Mouse (Mus musculus): Measurements from ENCODE around the gene Lxn.

Gene Lxn

GRCm38 (mm10) chr3:67463450-67464372 lies at the start of gene Lxn:
Gene Lxn (minus strand): TSS chr3:67463926.
- no peak for DNase-seq (ENCODE audit: low read depth, low spot score)

- peak; percentile 82 for DNase-seq (ENCODE audit: low read depth, low spot score)
Observed at GRCm38 (mm10) chr3:67512807-67513206, 49.1 kb upstream of the Lxn start.

GRCm38 (mm10) chr3:67508216-67508892 lies 44.6 kb upstream of the Lxn start:
- DNase-seq (ENCODE audit: low read depth, low spot score) = no peak

- no peak for DNase-seq (ENCODE audit: low read depth, low spot score)
Observed at GRCm38 (mm10) chr3:67505286-67505685, 41.6 kb upstream of the Lxn start.

- DNase-seq (ENCODE audit: low read depth, low spot score) = no peak
Observed at GRCm38 (mm10) chr3:67503878-67504277, 40.2 kb upstream of the Lxn start.

GRCm38 (mm10) chr3:67499406-67499791 lies 35.7 kb upstream of the Lxn start:
- no peak for DNase-seq (ENCODE audit: low read depth, low spot score)

GRCm38 (mm10) chr3:67498773-67499405 lies 35.2 kb upstream of the Lxn start:
- no peak for DNase-seq (ENCODE audit: low read depth, low spot score)

GRCm38 (mm10) chr3:67497998-67498397 lies 34.3 kb upstream of the Lxn start:
- DNase-seq (ENCODE audit: low read depth, low spot score) = peak; percentile 78

GRCm38 (mm10) chr3:67496310-67496709 lies 32.6 kb upstream of the Lxn start:
- no peak for DNase-seq (ENCODE audit: low read depth, low spot score)

GRCm38 (mm10) chr3:67493132-67493531 lies 29.4 kb upstream of the Lxn start:
- DNase-seq (ENCODE audit: low read depth, low spot score) = no peak

GRCm38 (mm10) chr3:67492086-67492869 lies 28.6 kb upstream of the Lxn start:
- DNase-seq (ENCODE audit: low read depth, low spot score) = no peak

- DNase-seq (ENCODE audit: low read depth, low spot score) = no peak
Observed at GRCm38 (mm10) chr3:67490156-67490555, 26.4 kb upstream of the Lxn start.

GRCm38 (mm10) chr3:67485233-67485632 lies 21.5 kb upstream of the Lxn start:
- DNase-seq (ENCODE audit: low read depth, low spot score) = no peak

GRCm38 (mm10) chr3:67482400-67482799 lies 18.7 kb upstream of the Lxn start:
- DNase-seq (ENCODE audit: low read depth, low spot score) = no peak

- DNase-seq (ENCODE audit: low read depth, low spot score) = no peak
Observed at GRCm38 (mm10) chr3:67479806-67480205, 16.1 kb upstream of the Lxn start.

- no peak for DNase-seq (ENCODE audit: low read depth, low spot score)
Observed at GRCm38 (mm10) chr3:67473438-67473837, 9.7 kb upstream of the Lxn start.

- DNase-seq (ENCODE audit: low read depth, low spot score) = peak; percentile 9
Observed at GRCm38 (mm10) chr3:67471408-67472127, 7.8 kb upstream of the Lxn start.

GRCm38 (mm10) chr3:67467281-67467680 lies 3.6 kb upstream of the Lxn start:
- no peak for DNase-seq (ENCODE audit: low read depth, low spot score)

GRCm38 (mm10) chr3:67466576-67466975 lies 2.9 kb upstream of the Lxn start:
- no peak for DNase-seq (ENCODE audit: low read depth, low spot score)

GRCm38 (mm10) chr3:67463001-67463400 lies 725 bp downstream of the Lxn start:
- DNase-seq (ENCODE audit: low read depth, low spot score) = no peak

GRCm38 (mm10) chr3:67462578-67462977 lies 1.1 kb downstream of the Lxn start:
- DNase-seq (ENCODE audit: low read depth, low spot score) = no peak
